Mouse (Mus musculus): ENCODE measurements around the gene 2310022B05Rik.

GRCm38 (mm10) chr8:124648311-124648710 is 14.9 kb downstream of the 2310022B05Rik start:
- TF ChIP-seq TAL1 (IDR thresholded peaks at IDR 0.05; ENCODE audit: low read length) (no peak), CHD1 (IDR thresholded peaks at IDR 0.05; ENCODE audit: low read depth, low read length) (no peak), TBP (IDR thresholded peaks at IDR 0.05; ENCODE audit: low read depth, low read length) (no peak), MAZ (IDR thresholded peaks at IDR 0.05; ENCODE audit: low read depth, low read length) (no peak), MAFK (IDR thresholded peaks at IDR 0.05; ENCODE audit: borderline replicate concordance, low read depth, low read length) (no peak)

All from MEL (cell line).